Mouse (Mus musculus): ENCODE measurements around the gene Rnf227. TPM values are rescaled to one million over a fixed set of nuclear protein-coding genes. Genes with fewer than 3 reads are reported as not detected.

Rnf227 gene
- total RNA-seq, 2 experiments from 2014 or later: 9.4 to 10.6 TPM

DNA sequence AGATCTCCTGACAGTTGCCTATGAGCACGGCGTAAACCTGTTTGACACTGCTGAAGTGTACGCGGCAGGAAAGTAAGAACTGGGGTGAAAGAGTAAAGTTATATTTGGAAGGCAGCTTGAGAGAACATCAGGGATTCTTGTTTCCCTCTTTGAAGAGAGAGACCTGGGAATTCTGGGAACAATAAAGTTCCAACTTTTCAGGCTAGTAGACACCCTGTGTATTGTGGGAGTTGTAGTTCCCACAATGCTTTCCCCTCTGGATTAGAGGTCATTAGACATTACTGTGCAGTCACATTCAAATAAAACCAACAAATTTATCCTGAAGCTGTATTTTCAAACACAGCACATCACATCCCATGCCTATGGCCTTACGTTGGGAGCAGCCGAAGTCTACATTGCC lies 11.7 kb upstream of the Rnf227 start:
- DNase-seq (ENCODE audit: low spot score in 2 of 2): no peak

DNA sequence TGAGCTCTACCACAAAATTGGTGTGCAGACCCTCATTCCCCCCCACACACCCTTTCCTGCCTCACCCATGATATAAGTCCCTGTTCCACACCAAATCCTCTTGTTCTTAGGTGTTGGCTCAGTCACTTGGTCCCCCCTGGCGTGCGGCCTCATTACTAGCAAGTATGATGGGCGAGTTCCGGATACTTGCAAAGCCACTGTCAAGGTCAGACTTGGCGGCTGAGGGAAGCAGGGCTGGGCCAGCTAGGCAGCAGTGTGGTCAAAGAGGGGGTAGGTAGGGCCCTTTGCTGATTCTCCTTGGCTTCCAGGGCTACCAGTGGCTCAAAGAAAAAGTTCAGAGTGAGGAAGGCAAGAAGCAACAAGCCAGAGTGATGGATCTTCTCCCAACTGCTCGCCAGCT lies 9.1 kb upstream of the Rnf227 start:
- no peak for DNase-seq (ENCODE audit: low spot score in 2 of 2)

DNA sequence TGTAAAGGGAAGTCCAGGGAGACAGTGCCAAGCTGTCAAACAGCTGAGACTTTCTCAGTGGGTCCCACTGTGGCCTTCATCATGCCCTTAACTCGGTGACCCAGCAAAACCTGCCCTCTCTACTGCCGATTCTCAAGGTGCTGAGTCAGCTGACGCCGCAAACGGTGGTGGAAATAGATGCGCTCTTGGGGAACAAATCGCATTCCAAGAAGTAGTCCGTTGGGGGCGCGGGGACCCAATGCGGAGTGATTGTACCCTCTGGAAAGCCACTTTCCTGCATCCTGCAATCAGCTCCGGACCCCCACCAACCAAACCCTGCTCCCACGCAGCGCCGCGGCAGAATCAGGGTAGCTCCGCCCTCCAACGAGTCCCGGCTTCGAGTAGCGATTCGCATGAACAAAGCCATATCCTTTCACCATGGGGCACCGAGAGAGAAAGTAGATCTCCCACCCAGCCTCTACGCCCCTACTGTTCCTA lies 8.3 kb upstream of the Rnf227 start:
- DNase-seq (ENCODE audit: low spot score in 2 of 2): peak; percentile 47 to 65

DNA sequence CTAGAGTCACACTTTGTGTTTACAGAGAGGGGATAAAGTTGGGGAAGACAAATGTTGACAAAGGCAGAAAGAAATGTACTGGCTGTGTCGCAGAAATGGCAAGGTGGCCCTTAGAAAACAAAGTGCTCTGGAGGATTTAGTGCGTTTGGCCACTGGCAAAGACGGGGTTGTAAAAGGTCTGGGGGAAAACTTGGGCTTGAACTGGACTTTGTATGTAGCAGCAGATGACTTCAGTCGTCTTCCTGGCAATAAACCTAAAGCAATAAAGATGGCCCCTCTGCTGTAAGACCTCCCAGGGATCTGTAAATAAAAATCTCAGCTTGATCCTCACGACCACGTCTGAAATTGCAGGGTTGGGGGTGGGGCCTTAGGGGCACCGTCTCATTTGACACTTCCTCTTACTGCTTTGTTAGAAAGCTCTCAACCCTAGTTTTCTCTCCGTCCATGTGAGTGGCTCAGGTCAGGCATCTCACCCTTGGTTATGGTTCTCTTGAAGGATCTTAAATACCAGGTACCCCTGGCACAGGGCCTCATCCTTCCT lies 7.5 kb upstream of the Rnf227 start:
- DNase-seq (ENCODE audit: low spot score in 2 of 2): no peak

DNA sequence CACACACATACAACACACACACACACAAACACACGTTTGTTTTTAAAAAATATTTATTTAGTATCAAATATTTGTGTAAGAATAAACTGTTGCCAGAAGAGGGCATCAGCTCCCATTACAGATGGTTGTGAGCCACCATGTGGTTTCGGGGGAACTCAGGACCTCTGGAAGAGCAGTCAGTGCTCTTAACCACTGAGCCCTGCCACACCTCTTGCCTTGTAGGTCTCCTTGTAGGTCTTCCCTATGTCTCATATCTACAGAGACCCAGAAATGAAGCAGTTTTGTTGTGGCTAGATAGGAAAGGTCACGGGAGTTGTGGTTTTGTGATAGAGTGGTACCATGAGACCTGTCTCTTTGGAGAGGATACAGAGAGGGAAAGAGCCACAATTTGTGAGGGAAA lies 6.3 kb upstream of the Rnf227 start:
- DNase-seq (ENCODE audit: low spot score in 2 of 2): no peak

DNA sequence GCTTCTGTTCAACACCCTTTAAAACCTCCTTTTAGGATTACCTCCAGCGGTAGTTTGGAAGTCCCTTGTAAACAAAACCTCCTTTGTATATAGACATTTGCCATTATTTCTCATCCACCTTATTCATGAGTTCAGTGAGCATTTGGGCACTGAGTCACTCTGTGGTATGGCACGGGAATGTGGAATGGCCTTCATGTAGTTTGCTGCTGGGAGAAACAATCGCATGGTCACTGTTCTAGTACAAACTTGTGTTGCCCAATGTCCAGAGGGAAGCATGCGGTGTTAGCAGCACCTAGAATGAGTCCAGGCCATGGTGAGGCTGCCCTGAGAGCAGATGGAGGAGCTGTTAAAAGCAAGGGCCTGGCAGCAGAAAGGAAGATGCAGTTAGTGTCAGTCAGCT lies 5.5 kb upstream of the Rnf227 start:
- no peak for DNase-seq (ENCODE audit: low spot score in 2 of 2)

DNA sequence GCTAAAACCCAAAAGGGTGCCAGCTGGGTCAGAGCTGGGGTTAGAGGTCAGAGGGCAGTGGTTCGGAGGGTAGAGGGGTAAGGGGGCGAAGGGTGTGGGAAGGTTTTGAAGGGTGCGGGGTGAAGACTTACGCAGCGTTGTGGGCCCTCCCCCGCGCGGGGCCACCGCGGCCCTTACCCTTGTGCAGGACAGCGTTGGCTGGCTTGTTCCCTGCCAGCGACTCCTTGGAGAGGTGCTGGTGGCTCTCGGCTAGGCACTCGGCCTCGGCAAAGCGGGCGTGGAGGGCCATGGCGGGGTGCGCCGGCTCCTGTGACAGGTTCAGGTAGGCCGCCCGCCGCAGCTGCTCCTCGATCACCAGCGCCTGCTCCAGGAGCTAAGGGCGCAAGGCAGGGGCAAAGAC lies 6.2 kb downstream of the Rnf227 start:
- DNase-seq (ENCODE audit: low spot score in 2 of 2): no peak

DNA sequence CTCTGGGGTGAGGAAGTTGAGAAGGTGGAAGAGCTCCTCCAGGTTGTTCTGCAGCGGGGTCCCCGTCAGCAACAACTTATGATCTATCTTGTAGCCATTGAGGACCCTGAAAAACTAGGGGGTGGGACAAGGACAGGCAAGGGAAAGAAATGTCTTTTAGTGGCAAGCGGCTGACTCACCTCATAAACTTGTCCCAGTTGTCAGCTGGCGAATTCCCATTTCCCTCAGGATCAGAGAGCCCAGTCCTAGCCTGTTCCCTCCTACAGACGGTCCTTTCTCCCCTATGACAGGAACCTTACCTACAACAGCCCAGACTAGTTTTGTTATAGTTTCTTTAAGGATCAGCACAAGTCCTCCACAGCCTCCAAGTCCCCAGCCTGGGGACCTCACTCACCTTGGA lies 16.3 kb downstream of the Rnf227 start:
- no peak for DNase-seq (ENCODE audit: low spot score in 2 of 2)

DNA sequence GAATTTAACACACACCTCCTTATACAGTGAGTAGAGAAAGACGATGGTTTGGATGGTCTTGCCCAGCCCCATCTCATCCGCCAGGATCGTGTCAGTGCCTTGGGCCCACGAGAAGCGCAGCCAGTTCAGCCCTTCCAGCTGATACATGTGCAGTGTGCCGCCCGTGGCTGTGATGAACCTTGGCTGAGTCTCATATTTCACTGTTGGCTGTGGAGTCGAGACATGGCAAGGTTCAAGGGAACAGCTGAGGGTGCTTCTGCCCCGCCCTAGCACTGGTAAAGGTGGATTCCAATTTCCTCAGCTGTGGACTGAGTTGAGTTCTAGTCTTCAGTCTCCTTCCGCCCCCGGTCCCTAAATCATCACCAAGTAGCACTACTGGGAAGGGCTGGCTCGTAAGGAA lies 17.4 kb downstream of the Rnf227 start:
- DNase-seq (ENCODE audit: low spot score in 2 of 2): no peak

DNA sequence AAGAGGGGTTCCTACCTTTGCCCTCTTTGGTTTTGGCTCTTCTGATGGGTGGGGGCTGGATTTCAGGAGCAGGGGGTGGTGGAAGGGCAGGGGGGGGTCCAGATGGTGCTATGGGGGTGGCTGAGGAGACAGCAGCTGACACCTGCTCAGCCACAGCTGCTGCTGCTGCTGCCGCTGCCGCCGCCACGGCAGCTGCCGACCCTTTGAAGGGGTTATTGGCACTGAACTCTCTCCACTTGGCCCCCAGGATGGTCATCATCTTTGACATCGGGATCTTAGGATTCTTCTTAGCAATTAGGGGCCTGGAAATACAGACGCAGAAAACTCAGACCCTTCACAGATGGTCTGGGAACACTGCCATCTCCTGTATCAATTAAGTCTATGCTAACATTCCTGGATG lies 21.8 kb downstream of the Rnf227 start:
- no peak for DNase-seq (ENCODE audit: low spot score in 2 of 2)

DNA sequence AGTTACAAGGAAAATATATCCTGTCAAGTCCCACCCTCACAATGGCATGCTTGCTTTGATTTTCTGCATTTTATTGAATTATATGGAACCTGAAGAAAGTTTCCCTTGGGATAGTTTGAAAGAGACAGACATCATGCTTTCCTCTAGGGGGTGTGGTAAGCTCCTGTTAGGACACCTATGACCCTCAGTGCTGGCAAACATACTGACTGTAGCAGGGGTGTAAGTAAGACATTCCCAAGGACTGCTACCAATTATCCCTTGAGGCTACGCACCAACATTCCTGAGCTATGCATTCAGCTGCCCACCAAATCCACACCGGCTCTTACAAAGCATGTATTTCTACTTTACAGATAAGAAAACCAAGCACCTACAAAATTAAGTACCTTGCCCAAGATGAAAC lies 22.2 kb downstream of the Rnf227 start:
- DNase-seq (ENCODE audit: low spot score in 2 of 2): no peak

DNA sequence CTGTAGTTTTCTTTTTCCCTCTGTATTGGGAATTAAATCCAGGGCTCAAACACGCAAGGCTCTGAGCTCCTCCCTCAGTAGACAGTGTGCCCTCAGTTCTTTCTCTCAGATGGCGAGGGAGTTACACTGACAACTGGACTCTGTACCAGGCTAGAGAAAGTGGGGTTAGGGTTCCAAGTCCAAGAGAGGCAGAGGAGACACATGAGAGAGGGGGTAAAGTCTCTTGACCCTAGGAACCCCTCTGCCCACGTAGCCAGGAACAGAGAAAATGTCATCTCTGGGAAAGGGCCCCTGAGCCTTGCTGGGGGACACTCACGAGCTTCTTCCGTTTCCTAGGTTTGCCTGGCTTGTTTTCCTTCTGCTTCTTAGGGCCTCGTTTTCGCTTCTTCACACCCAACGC lies 24.1 kb downstream of the Rnf227 start:
- DNase-seq (ENCODE audit: low spot score in 2 of 2): no peak

DNA sequence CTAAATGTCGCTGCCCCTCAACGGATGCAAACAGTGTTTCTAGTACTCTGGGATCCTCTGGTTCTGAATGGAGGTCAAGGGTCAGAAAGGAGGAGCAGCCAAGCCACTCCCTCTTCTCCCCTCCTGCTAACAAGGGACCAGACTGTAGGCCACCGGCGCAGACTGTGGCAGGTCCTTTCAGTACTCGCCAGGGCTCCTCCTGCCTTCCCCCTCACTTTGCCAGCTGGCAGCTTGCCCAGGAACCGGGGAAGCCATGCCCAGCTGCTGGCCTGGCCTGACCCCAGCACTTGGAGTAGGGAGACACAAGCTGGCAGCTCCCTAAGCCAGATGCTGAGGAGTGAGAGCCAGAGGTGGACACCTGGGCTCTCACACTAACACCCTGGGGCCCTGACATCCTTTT lies 24.6 kb downstream of the Rnf227 start:
- peak; percentile 87 to 95 for DNase-seq (ENCODE audit: low spot score in 2 of 2)

DNA sequence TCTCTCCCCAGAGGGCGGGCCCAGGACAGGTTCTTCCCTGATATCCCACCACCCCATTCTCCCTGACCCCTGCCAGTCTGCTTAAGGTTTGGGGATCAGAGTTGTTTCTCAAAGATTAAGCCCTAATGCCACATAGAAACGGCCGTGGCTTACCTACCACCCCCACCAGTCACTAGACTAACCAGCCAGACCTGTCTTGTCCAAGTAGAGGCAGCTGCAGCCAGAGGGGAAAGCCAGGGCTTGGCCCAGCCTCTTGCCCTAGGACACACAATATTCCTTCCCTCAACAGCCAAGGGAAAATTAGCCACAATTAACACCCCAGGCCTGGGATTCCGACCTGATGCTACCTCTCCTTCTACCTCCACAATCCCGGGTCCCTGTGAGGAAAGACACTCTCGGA lies 25.5 kb downstream of the Rnf227 start:
- DNase-seq (ENCODE audit: low spot score in 2 of 2): no peak

DNA sequence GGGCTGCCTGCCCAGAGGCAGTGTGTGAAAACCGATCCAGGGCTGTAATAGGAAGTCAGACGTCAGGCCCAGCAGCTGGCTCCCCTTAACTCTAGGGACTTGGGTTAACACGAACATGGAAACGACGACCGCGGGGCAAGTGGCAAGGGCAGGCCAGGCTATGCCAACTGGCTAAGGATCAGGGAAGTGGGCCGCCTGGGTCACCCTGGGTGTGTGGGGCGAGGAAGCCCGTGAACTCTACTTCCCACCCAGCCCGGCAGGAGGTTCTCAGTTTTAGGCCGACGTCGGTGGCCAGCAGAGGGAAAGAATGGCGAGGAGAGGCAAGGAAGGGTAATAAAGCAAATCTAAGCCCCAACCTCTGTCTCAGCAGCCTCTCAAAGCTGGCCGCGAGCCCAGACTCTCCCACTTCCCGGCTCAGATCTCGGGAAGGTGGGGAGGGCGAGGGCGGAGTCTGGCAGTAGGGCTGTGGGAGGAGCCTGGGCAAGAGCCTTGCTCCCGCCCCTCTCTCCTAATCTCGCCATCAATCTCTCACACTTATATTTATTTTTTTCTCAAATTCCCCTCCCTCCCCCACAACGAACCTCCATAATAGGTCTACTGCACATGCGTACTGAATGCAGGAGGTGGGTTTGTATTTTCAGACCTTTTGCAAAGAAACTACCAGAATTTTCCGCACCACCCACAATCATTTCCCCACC lies 26.0 kb downstream of the Rnf227 start:
- peak; percentile 86 to 88 for DNase-seq (ENCODE audit: low spot score in 2 of 2)

DNA sequence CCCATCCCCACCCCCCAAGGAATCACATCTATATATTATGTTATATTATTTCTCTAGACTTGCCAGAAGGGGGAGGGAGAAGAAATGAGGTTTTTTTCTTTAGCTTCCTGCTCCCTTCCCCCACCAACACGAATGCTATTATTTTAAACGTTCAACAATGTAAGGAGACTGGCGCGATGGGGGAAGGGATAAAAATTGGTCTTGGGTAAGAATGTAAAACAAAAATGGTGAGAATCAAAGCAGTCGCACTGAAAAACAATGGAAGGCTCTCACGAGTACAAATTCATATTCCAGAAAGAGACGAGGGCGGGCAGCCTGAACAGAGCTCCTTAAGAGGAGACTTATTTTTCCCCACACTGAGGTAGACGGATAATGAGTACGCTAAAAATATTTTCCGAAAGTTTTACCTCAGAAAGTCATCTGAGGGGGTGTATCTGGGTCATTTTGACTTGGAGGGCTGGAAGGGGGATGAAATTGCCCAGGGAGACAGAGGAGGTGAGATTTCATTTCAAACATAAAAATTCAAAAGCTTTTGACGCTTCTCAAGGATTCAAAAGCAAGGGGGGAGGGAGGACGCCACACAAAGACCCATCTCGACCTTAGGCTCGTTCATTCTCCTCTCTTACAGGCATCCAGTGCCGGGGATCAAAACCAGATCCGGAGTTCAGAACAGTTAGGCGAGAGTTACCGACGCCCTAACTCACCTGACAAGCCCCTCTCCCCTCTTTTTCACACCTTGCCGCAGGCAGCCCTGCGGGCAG lies 26.8 kb downstream of the Rnf227 start:
- no peak for DNase-seq (ENCODE audit: low spot score in 2 of 2)

DNA sequence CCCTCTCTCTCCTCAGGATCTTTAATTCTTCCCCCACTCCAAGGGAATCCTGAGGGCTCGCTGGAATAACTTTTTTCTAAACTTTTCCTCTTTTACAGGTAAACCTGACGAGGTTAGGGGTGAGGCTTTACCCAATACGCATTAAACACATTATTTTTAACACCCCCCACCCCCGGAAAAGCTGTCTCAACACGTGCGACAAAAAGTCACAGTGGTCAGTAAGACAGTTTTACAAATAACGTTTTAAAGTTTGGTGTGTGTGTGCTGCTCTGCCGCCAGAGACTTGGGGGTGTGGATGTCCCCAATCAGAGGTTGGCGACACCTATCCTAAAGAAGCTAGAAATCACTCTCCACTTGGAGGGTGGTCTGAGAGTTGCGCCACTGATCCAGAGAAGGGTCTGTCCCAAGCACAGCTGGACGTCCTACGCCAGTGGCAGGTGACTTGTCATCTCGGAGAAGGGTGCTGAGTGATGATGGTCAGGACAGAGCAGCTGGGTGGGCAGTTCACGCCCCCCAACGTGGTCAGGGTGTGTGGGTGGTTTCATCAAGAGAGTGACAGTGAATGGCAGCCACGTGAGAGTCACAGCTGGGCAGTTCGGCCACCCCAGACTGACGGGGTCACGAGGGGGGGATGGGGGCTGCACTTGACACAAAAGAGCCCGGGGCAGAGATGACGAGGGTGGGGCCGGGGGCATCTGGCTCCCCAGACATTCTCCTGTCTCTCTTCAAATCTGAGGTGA lies 27.5 kb downstream of the Rnf227 start:
- peak in 1 of 2 experiments; percentile 14 for DNase-seq (ENCODE audit: low spot score in 2 of 2)

DNA sequence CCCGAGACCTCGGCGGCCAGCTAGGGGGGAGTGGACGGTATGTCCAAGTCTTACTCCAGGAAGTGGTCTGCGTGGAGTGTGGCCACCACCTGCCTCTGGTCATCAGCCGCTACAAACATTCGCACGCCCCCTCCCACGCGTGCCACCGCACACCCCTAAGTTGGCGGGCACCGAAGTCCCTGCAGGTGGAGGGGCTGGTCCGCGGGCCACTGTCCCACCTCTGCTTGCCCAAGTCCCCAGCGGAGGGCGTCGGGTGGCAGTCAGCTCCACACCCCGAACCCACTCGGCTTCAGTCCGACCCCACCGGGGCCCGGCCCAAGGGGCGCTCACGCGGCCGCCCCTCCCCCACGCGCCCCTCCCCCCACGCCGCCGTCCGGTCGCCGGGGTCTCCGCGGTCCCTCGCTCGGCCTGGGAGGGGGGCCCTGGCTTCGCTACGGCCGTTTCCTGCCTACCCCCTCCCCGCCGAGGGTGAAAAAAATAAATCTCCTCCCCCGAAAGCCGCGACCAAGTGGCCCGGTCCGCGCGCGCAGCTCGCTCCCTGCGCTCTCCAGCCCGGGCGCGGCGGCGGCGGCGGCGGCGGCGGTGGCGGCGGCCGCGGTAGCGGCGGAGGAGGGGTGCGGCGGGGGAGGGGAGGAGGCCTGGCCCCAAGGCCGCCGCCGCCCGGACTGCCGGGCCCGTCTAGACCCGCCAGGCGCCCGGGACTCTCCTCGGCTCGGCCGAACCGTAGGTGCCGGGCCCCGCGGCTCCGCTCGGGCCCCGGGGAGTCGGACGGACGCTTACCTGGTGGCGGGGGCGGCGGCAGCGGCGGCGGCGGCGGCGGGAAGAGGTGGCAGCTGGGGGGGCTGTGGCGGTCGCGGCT lies 28.3 kb downstream of the Rnf227 start:
- DNase-seq (ENCODE audit: low spot score in 2 of 2): no peak

DNA sequence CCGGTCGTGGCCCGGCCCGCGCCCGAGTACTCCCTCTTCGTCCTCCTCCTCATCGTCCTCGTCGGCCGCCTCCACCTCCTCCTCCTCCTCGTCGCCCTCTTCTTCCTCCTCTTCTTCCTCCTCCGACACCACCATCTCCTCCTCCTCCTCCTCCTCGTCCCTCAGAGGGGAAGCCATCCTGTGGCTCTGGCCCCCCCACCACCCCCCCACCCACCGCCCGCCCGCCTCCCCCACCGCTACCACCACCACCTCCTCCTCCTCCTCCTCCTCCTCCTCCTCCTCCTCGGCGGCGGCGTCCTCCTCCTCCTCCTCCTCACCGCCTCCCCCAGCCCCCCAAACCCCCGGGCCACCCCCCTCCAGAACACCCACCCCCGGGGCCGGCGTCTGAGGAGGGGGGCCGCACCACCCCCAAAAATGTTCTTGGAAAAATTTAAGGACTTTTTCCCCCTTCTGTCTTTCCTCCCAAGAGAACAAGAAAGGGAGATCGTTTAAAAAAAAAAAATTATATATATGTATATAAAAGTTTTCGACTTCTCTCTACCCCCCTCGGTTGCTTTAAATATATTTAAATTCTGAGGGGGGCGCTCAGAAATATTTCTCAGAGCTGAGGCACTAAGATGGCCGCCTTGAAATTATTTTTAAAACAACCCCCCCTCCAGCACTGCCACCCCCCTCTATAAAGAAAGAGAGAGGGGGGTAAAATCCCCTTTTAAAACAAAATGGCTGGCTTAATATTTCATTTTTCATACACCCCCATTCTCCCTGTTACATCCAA lies 29.1 kb downstream of the Rnf227 start, which contains the start of gene Chd3:
TSS of gene Chd3 (minus strand) at position 192 of the 775 bp plus-strand sequence.
- DNase-seq (ENCODE audit: low spot score in 2 of 2): no peak

Data from adrenal gland, postnatal 4 days (tissue).